Mouse (Mus musculus) megakaryocyte-erythroid progenitor cell, adult 5-6 weeks (primary cell): ENCODE data around the gene Cd82. TPM values are rescaled to one million over a fixed set of nuclear protein-coding genes. Genes with fewer than 3 reads are reported as not detected.
A peak's percentile ranks its signal among the peaks of the same experiment; 100 is the strongest.

Source experiments
- ATAC-seq: replicated peaks from 2 replicates; pipeline ENCODE4 v1.8.0; 2016; ENCODE audit warnings: mild to moderate bottlenecking, inconsistent platforms; ENCODE audit not compliant: severe bottlenecking, poor library complexity, low FRiP score, low TSS enrichment
- total RNA-seq, 2 experiments: library from RNA; stranded (forward) in 1 of 2; stranded (reverse) in 1 of 2; fragments of 200-1000, 215-1000 nt in 1 of 2; fragments of >200 nt in 1 of 2; fragmentation: Nextera tagmentation in 1 of 2; gene quantifications; 2 replicates each; pipeline ENCODE4 v1.2.3; 2014 to 2017

The Cd82 gene
- total RNA-seq (2014; fragmentation: Nextera tagmentation) (105 and 123 TPM in 2 replicates), total RNA-seq (2017) (66.1 and 86.4 TPM in 2 replicates)

GRCm38 (mm10) chr2:93462760-93463159 is at the start of gene Cd82:
Gene Cd82 (minus strand): TSS chr2:93463140.
- peak; percentile 51 for ATAC-seq

GRCm38 (mm10) chr2:93512130-93512529 is 49.2 kb upstream of the Cd82 start:
- ATAC-seq = no peak

- no peak for ATAC-seq
Observed at GRCm38 (mm10) chr2:93510839-93511238, 47.9 kb upstream of the Cd82 start.

GRCm38 (mm10) chr2:93509777-93510750 is 47.1 kb upstream of the Cd82 start:
- ATAC-seq = no peak

GRCm38 (mm10) chr2:93505091-93505490 is 42.2 kb upstream of the Cd82 start:
- no peak for ATAC-seq

GRCm38 (mm10) chr2:93503353-93503752 is 40.4 kb upstream of the Cd82 start:
- ATAC-seq = no peak

GRCm38 (mm10) chr2:93501303-93501702 is 38.4 kb upstream of the Cd82 start:
- no peak for ATAC-seq

- ATAC-seq = no peak
Observed at GRCm38 (mm10) chr2:93497221-93497620, 34.3 kb upstream of the Cd82 start.

GRCm38 (mm10) chr2:93495170-93495569 is 32.2 kb upstream of the Cd82 start:
- no peak for ATAC-seq

- no peak for ATAC-seq
Observed at GRCm38 (mm10) chr2:93493541-93493940, 30.6 kb upstream of the Cd82 start.

GRCm38 (mm10) chr2:93490516-93490915 is 27.6 kb upstream of the Cd82 start:
- no peak for ATAC-seq

- ATAC-seq = no peak
Observed at GRCm38 (mm10) chr2:93488911-93489587, 26.1 kb upstream of the Cd82 start.

- no peak for ATAC-seq
Observed at GRCm38 (mm10) chr2:93485459-93485858, 22.5 kb upstream of the Cd82 start.

GRCm38 (mm10) chr2:93482036-93482644 is 19.2 kb upstream of the Cd82 start:
- no peak for ATAC-seq

- ATAC-seq = no peak
Observed at GRCm38 (mm10) chr2:93478744-93479143, 15.8 kb upstream of the Cd82 start.

- ATAC-seq = peak; percentile 39; the same call in 1 of the 2 replicates
Observed at GRCm38 (mm10) chr2:93477519-93477918, 14.6 kb upstream of the Cd82 start.

GRCm38 (mm10) chr2:93476487-93476886 is 13.5 kb upstream of the Cd82 start:
- no peak for ATAC-seq

GRCm38 (mm10) chr2:93475040-93475439 is 12.1 kb upstream of the Cd82 start:
- peak; percentile 53 for ATAC-seq

- ATAC-seq = no peak
Observed at GRCm38 (mm10) chr2:93473915-93474314, 11.0 kb upstream of the Cd82 start.
